10 mouse cellular contexts compared by ENCODE assay signal in the genomic region with DNA sequence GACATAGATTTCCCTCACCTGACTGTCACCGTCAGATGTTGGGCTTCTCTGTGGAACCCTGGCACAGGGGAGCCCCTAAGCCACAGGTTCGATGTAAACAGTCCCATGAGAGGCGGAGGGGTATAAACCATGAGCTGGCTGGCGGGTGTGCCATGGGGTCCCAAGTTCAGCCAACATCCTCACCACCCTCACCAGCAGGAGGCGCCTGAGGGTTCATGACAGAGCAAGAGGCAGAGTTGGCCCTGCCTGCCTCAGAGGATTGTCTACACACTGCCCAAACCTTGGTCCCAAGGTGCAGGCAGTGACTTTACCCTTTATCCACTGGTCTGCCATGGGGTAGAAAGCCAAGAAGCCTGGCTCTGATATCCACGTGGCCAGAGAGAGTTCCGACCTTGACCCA. TPM values are rescaled to one million over a fixed set of nuclear protein-coding genes. Genes with fewer than 3 reads are reported as not detected.
DNase-seq lines count a peak whose midpoint lies in the region; ATAC-seq and TF ChIP-seq lines count a peak whose summit lies in the region.
"Had no signal": no experiment of that assay in that cellular context is flagged by ENCODE, and none has a peak within 500 bp of the region (broad histone marks: within the 10 kb centered on the region; RNA-seq: fewer than 3 reads in every experiment).

No protein-coding gene starts in this region.

- H3K4me1 ChIP-seq in bone marrow macrophage, adult 2 months (ENCODE audit: control insufficient read depth, insufficient read depth, low read length) = peaks cover 13% of the 10 kb centered on the region
- H3K4me1 ChIP-seq in small intestine, adult 2 months (ENCODE audit: control insufficient read depth, insufficient read depth, insufficient read length, low read length) = peaks cover 79% of the 10 kb centered on the region
- H3K4me1 ChIP-seq in midbrain, embryonic 11.5 days (ENCODE audit: control insufficient read depth, insufficient read depth, low read length) = peaks cover 20% of the 10 kb centered on the region

- 33% methylated on average over 7 of the region's 7 CpGs for WGBS in small intestine, adult 2 months
- 73% methylated on average over 7 of the region's 7 CpGs for WGBS in midbrain, embryonic 11.5 days

- H3K4me2 ChIP-seq in midbrain, embryonic 11.5 days = no peak overlapping the region
- H3K4me2 ChIP-seq: forebrain, embryonic 13.5 days; midbrain, embryonic 12.5 days had no signal

- DNase-seq in CD4-positive, CD25-positive, alpha-beta regulatory T cell, adult 2 months (ENCODE audit: low read depth, low spot score) = peak; percentile 70
- peak; percentile 55 for DNase-seq in kidney, postnatal 10 days
- no peak for DNase-seq in kidney, postnatal 14 days
- no peak for DNase-seq in midbrain, embryonic 11.5 days (ENCODE audit: low spot score, missing footprints)
- no peak for DNase-seq in right cerebral cortex, postnatal 4 days

- H3K36me3 ChIP-seq in small intestine, adult 2 months (ENCODE audit: control insufficient read depth, insufficient read depth, low read length) = peaks cover 21% of the 10 kb centered on the region
- H3K36me3 ChIP-seq in midbrain, embryonic 11.5 days (ENCODE audit: control insufficient read depth, insufficient read depth, low read length) = no peaks in the 10 kb centered on the region

- no peak for TF ChIP-seq POLR2A in bone marrow macrophage, adult 2 months (IDR thresholded peaks at IDR 0.05; ENCODE audit: borderline replicate concordance, low read depth, low read length)
- no peak for TF ChIP-seq POLR2A in small intestine, adult 2 months (IDR thresholded peaks at IDR 0.05; ENCODE audit: low read depth, low read length)

- ATAC-seq in CD4-positive, CD25-positive, alpha-beta regulatory T cell, adult 4 months = no peak
- ATAC-seq in midbrain, embryonic 11.5 days (ENCODE audit: low FRiP score) = no peak
- ATAC-seq: forebrain, embryonic 13.5 days had no signal

- no peak overlapping the region for H3K27ac ChIP-seq in bone marrow macrophage, adult 2 months (ENCODE audit: insufficient read depth, low read depth, low read length)
- H3K27ac ChIP-seq in small intestine, adult 2 months (ENCODE audit: insufficient read depth, low read depth, low read length) = peak overlapping the region; percentile 96
- no peak overlapping the region for H3K27ac ChIP-seq in midbrain, embryonic 11.5 days (ENCODE audit: low read depth, low read length)
- H3K27ac ChIP-seq: forebrain, embryonic 13.5 days; midbrain, embryonic 12.5 days had no signal

- no peak overlapping the region for H3K9ac ChIP-seq in midbrain, embryonic 11.5 days (ENCODE audit: low read length)
- H3K9ac ChIP-seq: forebrain, embryonic 13.5 days; midbrain, embryonic 12.5 days had no signal

- H3K27me3 ChIP-seq in small intestine, adult 2 months (ENCODE audit: control insufficient read depth, insufficient read depth, low read length) = no peaks in the 10 kb centered on the region
- H3K27me3 ChIP-seq in midbrain, embryonic 11.5 days (ENCODE audit: control insufficient read depth, insufficient read depth, low read length) = no peaks in the 10 kb centered on the region
- H3K27me3 ChIP-seq: forebrain, embryonic 13.5 days; midbrain, embryonic 12.5 days had no signal

- peak; percentile 9; the same call in 1 of the 2 replicates for TF ChIP-seq CTCF in bone marrow macrophage, adult 2 months (IDR thresholded peaks at IDR 0.05; ENCODE audit: low read depth, low read length)
- TF ChIP-seq CTCF in small intestine, adult 2 months (IDR thresholded peaks at IDR 0.05; ENCODE audit: extremely low read depth, insufficient read length, insufficient replicate concordance, low read depth, low read length) = peak; percentile 77

- H3K9me3 ChIP-seq in midbrain, embryonic 11.5 days (ENCODE audit: control insufficient read depth, low read length) = no peaks in the 10 kb centered on the region
- H3K9me3 ChIP-seq: forebrain, embryonic 13.5 days; midbrain, embryonic 12.5 days had no signal

- no peak overlapping the region for H3K4me3 ChIP-seq in bone marrow macrophage, adult 2 months (ENCODE audit: insufficient read depth, low read length)
- peak overlapping the region; percentile 4; the same call in 1 of the 2 replicates for H3K4me3 ChIP-seq in small intestine, adult 2 months (ENCODE audit: low read depth, low read length)
- H3K4me3 ChIP-seq in midbrain, embryonic 11.5 days (ENCODE audit: low read depth, low read length) = no peak overlapping the region
- H3K4me3 ChIP-seq: forebrain, embryonic 13.5 days; midbrain, embryonic 12.5 days had no signal

RNA-seq across cellular contexts. Expression of a gene that starts 23.1 kb away (rescaled TPM):
- 10 to 100 TPM; 16.3 to 20.8 TPM for polyA plus RNA-seq in CD4-positive, CD25-positive, alpha-beta regulatory T cell, adult 4 months (2017; shearing (Covaris generic))
- 23.5 and 28.0 TPM in 2 replicates for polyA plus RNA-seq in bone marrow macrophage, adult 2 months (2012; ENCODE audit: insufficient read depth, insufficient read length, missing spikeins)
- polyA plus RNA-seq in small intestine, adult 2 months (2012; rRNA removed) = 104 and 324 TPM in 2 replicates
- polyA plus RNA-seq in midbrain, embryonic 11.5 days (2014; fragmentation: Nextera tagmentation; extraction: Ambion mirVana) = 11.6 and 14.2 TPM in 2 replicates

Comparison
In these comparisons a context has a peak if more than half of its experiments do, and no peak if none do; other contexts are left out.
1. DNase-seq: peak in CD4-positive, CD25-positive, alpha-beta regulatory T cell, adult 2 months (single experiment) and kidney, postnatal 10 days (single experiment); none in kidney, postnatal 14 days (single experiment), midbrain, embryonic 11.5 days (single experiment) and right cerebral cortex, postnatal 4 days (single experiment).